Mouse (Mus musculus): ENCODE data around the gene Gm10720. TPM values are rescaled to one million over a fixed set of nuclear protein-coding genes. Genes with fewer than 3 reads are reported as not detected.
"Not testable (repeated sequence)": the region's sequence is repeated elsewhere in the genome, so short reads cannot be mapped to it uniquely, and the experiment has no call there.

The Gm10720 gene
- total RNA-seq (2021): not detected
- long read RNA-seq, experiment 1: 0 reads
- long read RNA-seq, experiment 2: 0 reads

DNA sequence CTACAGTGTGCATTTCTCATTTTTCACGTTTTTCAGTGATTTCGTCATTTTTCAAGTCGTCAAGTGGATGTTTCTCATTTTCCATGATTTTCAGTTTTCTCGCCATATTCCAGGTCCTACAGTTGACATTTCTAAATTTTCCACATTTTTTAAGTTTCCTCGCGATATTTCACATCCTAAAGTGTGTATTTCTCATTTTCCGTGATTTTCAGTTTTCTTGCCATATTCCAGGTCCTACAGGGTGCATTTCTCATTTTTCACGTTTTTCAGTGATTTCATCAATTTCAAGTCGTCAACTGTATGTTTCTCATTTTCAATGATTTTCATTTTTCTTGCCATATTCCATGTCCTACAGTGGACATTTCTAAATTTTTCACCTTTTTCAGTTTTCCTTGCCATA, at the start of gene Gm10720:
Gene Gm10720 (plus strand): TSS at position 301 of the 400 bp plus-strand sequence.
- not testable (repeated sequence) for DNase-seq

DNA sequence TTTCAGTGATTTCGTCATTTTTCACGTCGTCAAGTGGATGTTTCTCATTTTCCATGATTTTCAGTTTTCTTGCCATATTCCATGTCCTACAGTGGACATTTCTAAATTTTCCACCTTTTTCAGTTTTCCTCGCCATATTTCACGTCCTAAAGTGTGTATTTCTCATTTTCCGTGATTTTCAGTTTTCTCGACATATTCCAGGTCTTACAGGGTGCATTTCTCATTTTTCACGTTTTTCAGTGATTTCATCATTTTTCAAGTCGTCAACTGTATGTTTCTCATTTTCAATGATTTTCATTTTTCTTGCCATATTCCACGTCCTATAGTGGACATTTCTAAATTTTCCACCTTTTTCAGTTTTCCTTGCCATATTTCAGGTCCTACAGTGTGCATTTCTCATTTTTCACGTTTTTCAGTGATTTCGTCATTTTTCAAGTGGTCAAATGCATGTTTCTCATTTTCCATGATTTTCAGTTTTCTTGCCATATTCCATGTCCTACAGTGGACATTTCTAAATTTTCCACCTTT, 14.9 kb upstream of the Gm10720 start, which contains the start of gene Gm10722:
Gene Gm10722 (plus strand): TSS at position 478 of the 528 bp plus-strand sequence.
- peak; percentile 30 for DNase-seq

DNA sequence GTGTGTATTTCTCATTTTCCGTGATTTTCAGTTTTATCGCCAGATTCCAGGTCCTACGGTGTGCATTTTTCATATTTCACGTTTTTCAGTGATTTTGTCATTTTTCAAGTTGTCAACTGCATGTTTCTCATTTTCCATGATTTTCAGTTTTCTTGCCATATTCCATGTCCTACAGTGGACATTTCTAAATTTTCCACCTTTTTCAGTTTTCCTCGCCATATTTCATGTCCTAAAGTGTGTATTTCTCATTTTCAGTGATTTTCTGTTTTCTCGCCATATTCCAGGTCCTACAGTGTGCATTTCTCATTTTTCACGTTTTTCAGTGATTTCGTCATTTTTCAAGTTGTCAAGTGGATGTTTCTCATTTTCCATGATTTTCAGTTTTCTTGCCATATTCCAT, 14.4 kb upstream of the Gm10720 start:
- not testable (repeated sequence) for DNase-seq

DNA sequence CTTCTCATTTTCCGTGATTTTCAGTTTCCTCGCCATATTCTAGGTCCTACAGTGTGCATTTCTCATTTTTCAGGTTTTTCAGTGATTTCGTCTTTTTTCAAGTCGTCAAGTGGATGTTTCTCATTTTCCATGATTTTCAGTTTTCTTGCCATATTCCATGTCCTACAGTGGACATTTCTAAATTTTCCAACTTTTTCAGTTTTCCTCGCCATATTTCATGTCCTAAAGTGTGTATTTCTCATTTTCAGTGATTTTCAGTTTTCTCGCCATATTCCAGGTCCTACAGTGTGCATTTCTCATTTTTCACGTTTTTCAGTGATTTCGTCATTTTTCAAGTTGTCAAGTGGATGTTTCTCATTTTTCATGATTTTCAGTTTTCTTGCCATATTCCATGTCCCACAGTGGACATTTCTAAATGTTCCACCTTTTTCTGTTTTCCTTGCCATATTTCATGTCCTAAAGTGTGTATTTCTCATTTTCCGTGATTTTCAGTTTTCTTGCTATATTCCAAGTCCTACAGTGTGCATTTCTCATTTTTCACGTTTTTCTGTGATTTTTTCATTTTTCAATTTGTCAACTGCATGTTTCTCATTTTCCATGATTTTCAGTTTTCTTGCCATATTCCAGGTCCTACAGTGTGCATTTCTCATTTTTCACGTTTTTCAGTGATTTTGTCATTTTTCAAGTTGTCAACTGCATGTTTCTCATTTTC, 13.3 kb upstream of the Gm10720 start:
- DNase-seq: peak; percentile 91

DNA sequence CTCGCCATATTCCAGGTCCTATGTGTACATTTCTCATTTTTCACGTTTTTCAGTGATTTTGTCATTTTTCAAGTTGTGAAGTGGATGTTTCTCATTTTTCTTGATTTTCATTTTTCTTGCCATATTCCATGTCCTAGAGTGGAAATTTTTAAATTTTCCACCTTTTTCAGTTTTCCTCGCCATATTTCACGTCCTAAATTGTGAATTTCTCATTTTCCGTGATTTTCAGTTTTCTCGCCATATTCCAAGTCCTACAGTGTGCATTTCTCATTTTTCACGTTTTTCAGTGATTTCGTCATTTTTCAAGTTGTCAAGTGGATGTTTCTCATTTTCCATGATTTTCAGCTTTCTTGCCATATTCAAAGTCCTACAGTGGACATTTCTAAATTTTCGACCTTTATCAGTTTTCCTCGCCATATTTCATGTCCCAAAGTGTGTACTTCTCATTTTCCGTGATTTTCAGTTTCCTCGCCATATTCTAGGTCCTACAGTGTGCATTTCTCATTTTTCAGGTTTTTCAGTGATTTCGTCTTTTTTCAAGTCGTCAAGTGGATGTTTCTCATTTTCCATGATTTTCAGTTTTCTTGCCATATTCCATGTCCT, 12.6 kb upstream of the Gm10720 start, which contains the start of gene Gm11168:
Gene Gm11168 (plus strand): TSS at position 553 of the 603 bp plus-strand sequence.
- not testable (repeated sequence) for DNase-seq

DNA sequence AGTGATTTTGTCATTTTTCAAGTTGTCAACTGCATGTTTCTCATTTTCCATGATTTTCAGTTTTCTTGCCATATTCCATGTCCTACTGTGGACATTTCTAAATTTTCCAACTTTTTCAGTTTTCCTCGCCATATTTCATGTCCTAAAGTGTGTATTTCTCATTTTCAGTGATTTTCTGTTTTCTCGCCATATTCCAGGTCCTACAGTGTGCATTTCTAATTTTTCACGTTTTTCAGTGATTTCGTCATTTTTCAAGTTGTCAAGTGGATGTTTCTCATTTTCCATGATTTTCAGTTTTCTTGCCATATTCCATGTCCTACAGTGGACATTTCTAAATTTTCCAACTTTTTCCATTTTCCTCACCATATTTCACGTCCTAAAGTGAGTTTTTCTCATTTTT, 9.3 kb upstream of the Gm10720 start:
- not testable (repeated sequence) for DNase-seq

DNA sequence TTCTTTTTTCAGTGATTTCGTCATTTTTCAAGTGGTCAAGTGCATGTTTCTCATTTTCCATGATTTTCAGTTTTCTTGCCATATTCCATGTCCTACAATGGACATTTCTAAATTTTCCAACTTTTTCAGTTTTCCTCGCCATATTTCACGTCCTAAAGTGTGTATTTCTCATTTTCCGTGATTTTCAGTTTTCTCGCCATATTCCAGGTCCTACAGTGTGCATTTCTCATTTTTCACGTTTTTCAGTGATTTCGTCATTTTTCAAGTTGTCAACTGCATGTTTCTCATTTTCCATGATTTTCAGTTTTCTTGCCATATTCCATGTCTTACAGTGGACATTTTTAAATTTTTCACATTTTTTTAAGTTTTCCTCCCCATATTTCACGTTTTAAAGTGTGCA, 8.8 kb upstream of the Gm10720 start:
- not testable (repeated sequence) for DNase-seq

DNA sequence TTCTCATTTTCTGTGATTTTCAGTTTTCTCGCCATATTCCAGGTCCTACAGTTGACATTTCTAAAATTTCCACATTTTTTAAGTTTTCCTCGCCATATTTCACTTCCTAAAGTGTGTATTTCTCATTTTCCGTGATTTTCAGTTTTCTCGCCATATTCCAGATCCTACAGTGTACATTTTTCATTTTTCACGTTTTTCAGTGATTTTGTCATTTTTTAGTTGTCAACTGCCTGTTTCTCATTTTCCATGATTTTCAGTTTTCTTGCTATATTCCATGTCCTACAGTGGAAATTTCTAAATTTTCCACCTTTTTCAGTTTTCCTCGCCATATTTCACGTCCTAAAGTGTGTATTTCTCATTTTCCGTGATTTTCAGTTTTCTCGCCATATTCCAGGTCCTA, 8.2 kb upstream of the Gm10720 start:
- DNase-seq: not testable (repeated sequence)

DNA sequence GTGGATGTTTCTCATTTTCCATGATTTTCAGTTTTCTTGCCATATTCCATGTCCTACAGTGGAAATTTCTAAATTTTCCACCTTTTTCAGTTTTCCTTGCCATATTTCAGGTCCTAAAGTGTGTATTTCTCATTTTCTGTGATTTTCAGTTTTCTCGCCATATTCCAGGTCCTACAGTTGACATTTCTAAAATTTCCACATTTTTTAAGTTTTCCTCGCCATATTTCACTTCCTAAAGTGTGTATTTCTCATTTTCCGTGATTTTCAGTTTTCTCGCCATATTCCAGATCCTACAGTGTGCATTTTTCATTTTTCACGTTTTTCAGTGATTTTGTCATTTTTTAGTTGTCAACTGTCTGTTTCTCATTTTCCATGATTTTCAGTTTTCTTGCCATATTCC, 6.1 kb upstream of the Gm10720 start:
- not testable (repeated sequence) for DNase-seq

DNA sequence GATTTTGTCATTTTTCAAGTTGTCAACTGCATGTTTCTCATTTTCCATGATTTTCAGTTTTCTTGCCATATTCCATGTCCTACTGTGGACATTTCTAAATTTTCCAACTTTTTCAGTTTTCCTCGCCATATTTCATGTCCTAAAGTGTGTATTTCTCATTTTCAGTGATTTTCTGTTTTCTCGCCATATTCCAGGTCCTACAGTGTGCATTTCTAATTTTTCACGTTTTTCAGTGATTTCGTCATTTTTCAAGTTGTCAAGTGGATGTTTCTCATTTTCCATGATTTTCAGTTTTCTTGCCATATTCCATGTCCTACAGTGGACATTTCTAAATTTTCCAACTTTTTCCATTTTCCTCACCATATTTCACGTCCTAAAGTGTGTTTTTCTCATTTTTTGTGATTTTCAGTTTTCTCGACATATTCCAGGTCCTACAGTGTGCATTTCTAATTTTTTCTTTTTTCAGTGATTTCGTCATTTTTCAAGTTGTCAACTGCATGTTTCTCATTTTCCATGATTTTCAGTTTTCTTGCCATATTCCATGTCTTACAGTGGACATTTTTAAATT, 3.3 kb upstream of the Gm10720 start:
- DNase-seq: not testable (repeated sequence)

DNA sequence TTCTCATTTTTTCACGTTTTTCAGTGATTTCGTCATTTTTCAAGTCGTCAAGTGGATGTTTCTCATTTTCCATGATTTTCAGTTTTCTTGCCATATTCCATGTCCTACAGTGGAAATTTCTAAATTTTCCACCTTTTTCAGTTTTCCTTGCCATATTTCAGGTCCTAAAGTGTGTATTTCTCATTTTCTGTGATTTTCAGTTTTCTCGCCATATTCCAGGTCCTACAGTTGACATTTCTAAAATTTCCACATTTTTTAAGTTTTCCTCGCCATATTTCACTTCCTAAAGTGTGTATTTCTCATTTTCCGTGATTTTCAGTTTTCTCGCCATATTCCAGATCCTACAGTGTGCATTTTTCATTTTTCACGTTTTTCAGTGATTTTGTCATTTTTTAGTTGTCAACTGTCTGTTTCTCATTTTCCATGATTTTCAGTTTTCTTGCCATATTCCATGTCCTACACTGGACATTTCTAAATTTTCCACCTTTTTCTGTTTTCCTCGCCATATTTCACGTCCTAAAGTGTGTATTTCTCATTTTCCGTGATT, 2.6 kb upstream of the Gm10720 start, which contains the start of gene Gm10721:
Gene Gm10721 (plus strand): TSS at position 408 of the 547 bp plus-strand sequence.
- not testable (repeated sequence) for DNase-seq

DNA sequence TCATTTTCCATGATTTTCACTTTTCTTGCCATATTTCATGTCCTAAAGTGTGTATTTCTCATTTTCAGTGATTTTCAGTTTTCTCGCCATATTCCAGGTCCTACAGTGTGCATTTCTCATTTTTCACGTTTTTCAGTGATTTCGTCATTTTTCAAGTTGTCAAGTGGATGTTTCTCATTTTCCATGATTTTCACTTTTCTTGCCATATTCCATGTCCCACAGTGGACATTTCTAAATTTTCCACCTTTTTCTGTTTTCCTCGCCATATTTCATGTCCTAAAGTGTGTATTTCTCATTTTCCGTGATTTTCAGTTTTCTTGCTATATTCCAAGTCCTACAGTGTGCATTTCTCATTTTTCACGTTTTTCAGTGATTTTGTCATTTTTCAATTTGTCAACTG, 442 bp downstream of the Gm10720 start:
- not testable (repeated sequence) for DNase-seq

DNA sequence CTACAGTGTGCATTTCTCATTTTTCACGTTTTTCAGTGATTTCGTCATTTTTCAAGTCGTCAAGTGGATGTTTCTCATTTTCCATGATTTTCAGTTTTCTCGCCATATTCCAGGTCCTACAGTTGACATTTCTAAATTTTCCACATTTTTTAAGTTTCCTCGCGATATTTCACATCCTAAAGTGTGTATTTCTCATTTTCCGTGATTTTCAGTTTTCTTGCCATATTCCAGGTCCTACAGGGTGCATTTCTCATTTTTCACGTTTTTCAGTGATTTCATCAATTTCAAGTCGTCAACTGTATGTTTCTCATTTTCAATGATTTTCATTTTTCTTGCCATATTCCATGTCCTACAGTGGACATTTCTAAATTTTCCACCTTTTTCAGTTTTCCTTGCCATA, 1.7 kb downstream of the Gm10720 start, which contains the start of gene Gm10719:
Gene Gm10719 (plus strand): TSS at position 301 of the 400 bp plus-strand sequence.
- not testable (repeated sequence) for DNase-seq

DNA sequence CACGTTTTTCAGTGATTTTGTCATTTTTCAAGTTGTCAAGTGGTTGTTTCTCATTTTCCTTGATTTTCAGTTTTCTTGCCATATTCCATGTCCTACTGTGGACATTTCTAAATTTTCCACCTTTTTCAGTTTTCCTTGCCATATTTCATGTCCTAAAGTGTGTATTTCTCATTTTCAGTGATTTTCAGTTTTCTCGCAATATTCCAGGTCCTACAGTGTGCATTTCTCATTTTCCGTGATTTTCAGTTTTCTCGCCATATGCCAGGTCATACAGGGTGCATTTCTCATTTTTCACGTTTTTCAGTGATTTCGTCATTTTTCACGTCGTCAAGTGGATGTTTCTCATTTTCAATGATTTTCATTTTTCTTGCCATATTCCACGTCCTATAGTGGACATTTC, 3.5 kb downstream of the Gm10720 start:
- peak; percentile 97 for DNase-seq

DNA sequence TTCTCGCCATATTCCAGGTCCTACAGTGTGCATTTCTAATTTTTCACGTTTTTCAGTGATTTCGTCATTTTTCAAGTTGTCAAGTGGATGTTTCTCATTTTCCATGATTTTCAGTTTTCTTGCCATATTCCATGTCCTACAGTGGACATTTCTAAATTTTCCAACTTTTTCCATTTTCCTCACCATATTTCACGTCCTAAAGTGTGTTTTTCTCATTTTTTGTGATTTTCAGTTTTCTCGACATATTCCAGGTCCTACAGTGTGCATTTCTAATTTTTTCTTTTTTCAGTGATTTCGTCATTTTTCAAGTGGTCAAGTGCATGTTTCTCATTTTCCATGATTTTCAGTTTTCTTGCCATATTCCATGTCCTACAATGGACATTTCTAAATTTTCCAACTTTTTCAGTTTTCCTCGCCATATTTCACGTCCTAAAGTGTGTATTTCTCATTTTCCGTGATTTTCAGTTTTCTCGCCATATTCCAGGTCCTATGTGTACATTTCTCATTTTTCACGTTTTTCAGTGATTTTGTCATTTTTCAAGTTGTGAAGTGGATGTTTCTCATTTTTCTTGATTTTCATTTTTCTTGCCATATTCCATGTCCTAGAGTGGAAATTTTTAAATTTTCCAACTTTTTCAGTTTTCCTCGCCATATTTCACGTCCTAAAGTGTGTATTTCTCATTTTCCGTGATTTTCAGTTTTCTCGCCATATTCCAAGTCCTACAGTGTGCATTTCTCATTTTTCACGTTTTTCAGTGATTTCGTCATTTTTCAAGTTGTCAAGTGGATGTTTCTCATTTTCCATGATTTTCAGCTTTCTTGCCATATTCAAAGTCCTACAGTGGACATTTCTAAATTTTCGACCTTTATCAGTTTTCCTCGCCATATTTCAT, 4.6 kb downstream of the Gm10720 start:
- peak; percentile 69 for DNase-seq

DNA sequence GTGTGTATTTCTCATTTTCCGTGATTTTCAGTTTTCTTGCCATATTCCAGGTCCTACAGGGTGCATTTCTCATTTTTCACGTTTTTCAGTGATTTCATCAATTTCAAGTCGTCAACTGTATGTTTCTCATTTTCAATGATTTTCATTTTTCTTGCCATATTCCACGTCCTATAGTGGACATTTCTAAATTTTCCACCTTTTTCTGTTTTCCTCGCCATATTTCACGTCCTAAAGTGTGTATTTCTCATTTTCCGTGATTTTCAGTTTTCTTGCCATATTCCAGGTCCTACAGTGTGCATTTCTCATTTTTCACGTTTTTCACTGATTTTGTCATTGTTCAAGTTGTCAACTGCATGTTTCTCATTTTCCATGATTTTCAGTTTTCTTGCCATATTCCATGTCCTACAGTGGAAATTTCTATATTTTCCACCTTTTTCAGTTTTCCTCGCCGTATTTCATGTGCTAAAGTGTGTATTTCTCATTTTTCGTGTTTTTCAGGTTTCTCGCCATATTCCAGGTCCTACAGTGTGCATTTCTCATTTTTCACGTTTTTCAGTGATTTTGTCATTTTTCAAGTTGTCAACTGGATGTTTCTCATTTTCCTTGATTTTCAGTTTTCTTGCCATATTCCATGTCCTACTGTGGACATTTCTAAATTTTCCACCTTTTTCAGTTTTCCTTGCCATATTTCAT, 7.0 kb downstream of the Gm10720 start:
- DNase-seq: not testable (repeated sequence)

DNA sequence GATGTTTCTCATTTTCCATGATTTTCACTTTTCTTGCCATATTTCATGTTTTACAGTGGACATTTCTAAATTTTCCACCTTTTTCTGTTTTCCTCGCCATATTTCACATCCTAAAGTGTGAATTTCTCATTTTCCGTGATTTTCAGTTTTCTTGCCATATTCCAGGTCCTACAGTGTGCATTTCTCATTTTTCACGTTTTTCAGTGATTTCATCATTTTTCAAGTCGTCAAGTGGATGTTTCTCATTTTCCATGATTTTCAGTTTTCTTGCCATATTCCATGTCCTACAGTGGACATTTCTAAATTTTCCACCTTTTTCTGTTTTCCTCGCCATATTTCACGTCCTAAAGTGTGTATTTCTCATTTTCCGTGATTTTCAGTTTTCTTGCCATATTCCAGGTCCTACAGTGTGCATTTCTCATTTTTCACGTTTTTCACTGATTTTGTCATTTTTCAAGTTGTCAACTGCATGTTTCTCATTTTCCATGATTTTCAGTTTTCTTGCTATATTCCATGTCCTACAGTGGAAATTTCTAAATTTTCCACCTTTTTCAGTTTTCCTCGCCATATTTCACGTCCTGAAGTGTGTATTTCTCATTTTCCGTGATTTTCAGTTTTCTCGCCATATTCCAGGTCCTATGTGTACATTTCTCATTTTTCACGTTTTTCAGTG, 8.0 kb downstream of the Gm10720 start, which contains the start of gene Gm10718:
Gene Gm10718 (plus strand): TSS at position 236 of the 673 bp plus-strand sequence.
- peak; percentile 15 for DNase-seq

DNA sequence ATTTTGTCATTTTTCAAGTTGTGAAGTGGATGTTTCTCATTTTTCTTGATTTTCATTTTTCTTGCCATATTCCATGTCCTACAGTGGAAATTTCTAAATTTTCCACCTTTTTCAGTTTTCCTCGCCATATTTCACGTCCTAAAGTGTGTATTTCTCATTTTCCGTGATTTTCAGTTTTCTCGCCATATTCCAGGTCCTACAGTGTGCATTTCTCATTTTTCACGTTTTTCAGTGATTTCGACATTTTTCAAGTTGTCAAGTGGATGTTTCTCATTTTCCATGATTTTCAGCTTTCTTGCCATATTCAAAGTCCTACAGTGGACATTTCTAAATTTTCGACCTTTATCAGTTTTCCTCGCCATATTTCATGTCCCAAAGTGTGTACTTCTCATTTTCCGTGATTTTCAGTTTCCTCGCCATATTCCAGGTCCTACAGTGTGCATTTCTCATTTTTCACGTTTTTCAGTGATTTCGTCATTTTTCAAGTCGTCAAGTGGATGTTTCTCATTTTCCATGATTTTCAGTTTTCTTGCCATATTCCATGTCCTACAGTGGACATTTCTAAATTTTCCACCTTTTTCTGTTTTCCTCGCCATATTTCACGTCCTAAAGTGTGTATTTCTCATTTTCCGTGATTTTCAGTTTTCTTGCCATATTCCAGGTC, 8.7 kb downstream of the Gm10720 start:
- DNase-seq: not testable (repeated sequence)

DNA sequence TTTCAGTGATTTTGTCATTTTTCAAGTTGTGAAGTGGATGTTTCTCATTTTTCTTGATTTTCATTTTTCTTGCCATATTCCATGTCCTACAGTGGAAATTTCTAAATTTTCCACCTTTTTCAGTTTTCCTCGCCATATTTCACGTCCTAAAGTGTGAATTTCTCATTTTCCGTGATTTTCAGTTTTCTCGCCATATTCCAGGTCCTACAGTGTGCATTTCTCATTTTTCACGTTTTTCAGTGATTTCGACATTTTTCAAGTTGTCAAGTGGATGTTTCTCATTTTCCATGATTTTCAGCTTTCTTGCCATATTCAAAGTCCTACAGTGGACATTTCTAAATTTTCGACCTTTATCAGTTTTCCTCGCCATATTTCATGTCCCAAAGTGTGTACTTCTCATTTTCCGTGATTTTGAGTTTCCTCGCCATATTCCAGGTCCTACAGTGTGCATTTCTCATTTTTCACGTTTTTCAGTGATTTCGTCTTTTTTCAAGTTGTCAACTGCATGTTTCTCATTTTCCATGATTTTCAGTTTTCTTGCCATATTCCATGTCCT, 9.5 kb downstream of the Gm10720 start, which contains the start of gene Gm10717:
Gene Gm10717 (plus strand): TSS at position 506 of the 556 bp plus-strand sequence.
- DNase-seq: not testable (repeated sequence)

Data from gastrocnemius, postnatal 25 days (tissue).